Mouse (Mus musculus) hindbrain, embryonic 11.5 days (tissue): Measurements from ENCODE around the gene Smad5. TPM values are rescaled to one million over a fixed set of nuclear protein-coding genes. Genes with fewer than 3 reads are reported as not detected.
A peak's percentile ranks its signal among the peaks of the same experiment; 100 is the strongest.

Source experiments
- ATAC-seq: fragments of 200-750 bp; cut with Nextera tagmentation; 2 replicates; pipeline ENCODE4 v1.8.0; 2017; ENCODE audit warnings: mild to moderate bottlenecking, moderate TSS enrichment, moderate library complexity; ENCODE audit not compliant: low FRiP score
- DNase-seq: peaks from one replicate; pipeline ENCODE4 v3.0.0-alpha.2; 2015; ENCODE audit warnings: low spot score
- H3K27ac ChIP-seq: fragments of 300-500 bp; sonication (generic); 2 replicates; pipeline ENCODE4 v1.5.1; 2014; ENCODE audit warnings: mild to moderate bottlenecking, low read depth, low read length
- H3K27me3 ChIP-seq: fragments of 300-500 bp; sonication (generic); 2 replicates; pipeline ENCODE4 v1.6.1; 2014; ENCODE audit warnings: mild to moderate bottlenecking, low read length, moderate library complexity, mixed read lengths; ENCODE audit not compliant: control insufficient read depth, insufficient read depth
- H3K36me3 ChIP-seq: fragments of 300-500 bp; sonication (generic); 2 replicates; pipeline ENCODE4 v1.6.1; 2014; ENCODE audit warnings: mild to moderate bottlenecking, low read length, moderate library complexity, mixed read lengths; ENCODE audit not compliant: control insufficient read depth, insufficient read depth
- H3K4me1 ChIP-seq: fragments of 300-500 bp; sonication (generic); replicated peaks from 2 replicates; pipeline ENCODE4 v1.6.1; 2014; ENCODE audit warnings: low read length, mixed read lengths; ENCODE audit not compliant: control insufficient read depth, insufficient read depth
- H3K4me2 ChIP-seq: fragments of 300-500 bp; sonication (generic); replicated peaks from 2 replicates; pipeline ENCODE4 v1.6.1; 2014; ENCODE audit warnings: mild to moderate bottlenecking, low read depth, low read length
- H3K4me3 ChIP-seq: fragments of 300-500 bp; sonication (generic); 2 replicates; pipeline ENCODE4 v1.5.1; 2014; ENCODE audit warnings: low read depth, low read length
- H3K9ac ChIP-seq: fragments of 300-500 bp; sonication (generic); 2 replicates; pipeline ENCODE4 v1.6.1; 2014; ENCODE audit warnings: low read depth, low read length
- H3K9me3 ChIP-seq: fragments of 300-500 bp; sonication (generic); 2 replicates; pipeline ENCODE4 v1.6.1; 2016; ENCODE audit warnings: low read length; ENCODE audit not compliant: control insufficient read depth
- WGBS: fragments of 180-500 bp; shearing (Covaris S2); extraction: QIAGEN DNeasy Blood & Tissue Kit; methylation state at CpG from one replicate; pipeline ENCODE4 v1.1.7; 2014; 5-methylcytosine and 5-hydroxymethylcytosine counted together
- polyA plus RNA-seq: library from polyadenylated mRNA; unstranded; fragments of >200 nt; fragmentation: Nextera tagmentation; extraction: Ambion mirVana; gene quantifications from 2 replicates; pipeline ENCODE4 v1.2.1, GENCODE M21; 2014

The Smad5 gene
- polyA plus RNA-seq: 47.8 and 50.9 TPM in 2 replicates

- H3K27ac ChIP-seq: peak within 1 kb of the TSS; percentile 98
- peak; percentile 97 for DNase-seq
- H3K36me3 ChIP-seq: no peaks in the 10 kb centered on the region
- no peaks in the 10 kb centered on the region for H3K27me3 ChIP-seq
- H3K4me3 ChIP-seq: peak within 1 kb of the TSS; percentile 54
- peak; percentile 91 for ATAC-seq
- H3K4me2 ChIP-seq: peak within 1 kb of the TSS; percentile 72
- H3K9ac ChIP-seq: peak within 1 kb of the TSS; percentile 97
- WGBS: 3% methylated on average over 51 of the region's 62 CpGs
- H3K9me3 ChIP-seq: no peaks in the 10 kb centered on the region
- H3K4me1 ChIP-seq: peaks cover 2% of the 10 kb centered on the region; the same call in 1 of the 2 replicates
Observed at GRCm38 (mm10) chr13:56702469-56703221, at the start of gene Smad5. TSS of gene Smad5 (plus strand) at chr13:56703010.

- no peak for DNase-seq
- H3K4me3 ChIP-seq: no peak overlapping the region
- 79% methylated on average over 5 of the region's 5 CpGs for WGBS
Observed at GRCm38 (mm10) chr13:56654176-56654575, 48.6 kb upstream of the Smad5 start.

GRCm38 (mm10) chr13:56657946-56658512, 44.8 kb upstream of the Smad5 start:
- no peaks in the 10 kb centered on the region for H3K4me1 ChIP-seq
- 38% methylated on average over 7 of the region's 7 CpGs for WGBS
- no peaks in the 10 kb centered on the region for H3K36me3 ChIP-seq
- ATAC-seq (no peak), DNase-seq (peak; percentile 89)
- no peaks in the 10 kb centered on the region for H3K27me3 ChIP-seq
- H3K9me3 ChIP-seq: no peaks in the 10 kb centered on the region
- H3K27ac ChIP-seq: no peak overlapping the region
- no peak overlapping the region for H3K9ac ChIP-seq
- H3K4me2 ChIP-seq: no peak overlapping the region
- H3K4me3 ChIP-seq: no peak overlapping the region

More at GRCm38 (mm10) chr13:56654176-56654575, 48.6 kb upstream of the Smad5 start:
- no peaks in the 10 kb centered on the region for H3K9me3 ChIP-seq
- no peak overlapping the region for H3K27ac ChIP-seq
- H3K4me1 ChIP-seq: no peaks in the 10 kb centered on the region
- no peak overlapping the region for H3K9ac ChIP-seq
- no peak overlapping the region for H3K4me2 ChIP-seq
- no peak for ATAC-seq
- H3K27me3 ChIP-seq: no peaks in the 10 kb centered on the region
- H3K36me3 ChIP-seq: no peaks in the 10 kb centered on the region

GRCm38 (mm10) chr13:56658931-56659330, 43.9 kb upstream of the Smad5 start:
- ATAC-seq (no peak), DNase-seq (no peak)
- Histone ChIP-seq H3K4me1 (no peaks in the 10 kb centered on the region), H3K4me2 (no peak overlapping the region), H3K27me3 (no peaks in the 10 kb centered on the region), H3K27ac (no peak overlapping the region), H3K9me3 (no peaks in the 10 kb centered on the region), H3K4me3 (no peak overlapping the region), H3K9ac (no peak overlapping the region), H3K36me3 (no peaks in the 10 kb centered on the region)
- WGBS: 69% methylated on average over 6 of the region's 6 CpGs

- WGBS: 70% methylated on average over 7 of the region's 7 CpGs
- Histone ChIP-seq H3K4me3 (no peak overlapping the region), H3K9me3 (no peaks in the 10 kb centered on the region), H3K9ac (no peak overlapping the region), H3K36me3 (no peaks in the 10 kb centered on the region), H3K27ac (no peak overlapping the region), H3K27me3 (no peaks in the 10 kb centered on the region), H3K4me1 (no peaks in the 10 kb centered on the region), H3K4me2 (no peak overlapping the region)
- no peak for ATAC-seq
- DNase-seq: no peak
Observed at GRCm38 (mm10) chr13:56661914-56662621, 40.7 kb upstream of the Smad5 start.

- no peak overlapping the region for H3K9ac ChIP-seq
- H3K4me3 ChIP-seq: no peak overlapping the region
- H3K27ac ChIP-seq: no peak overlapping the region
- no peak overlapping the region for H3K4me2 ChIP-seq
- no peaks in the 10 kb centered on the region for H3K27me3 ChIP-seq
- H3K36me3 ChIP-seq: no peaks in the 10 kb centered on the region
- WGBS: 70% methylated on average over 17 of the region's 17 CpGs
- H3K4me1 ChIP-seq: no peaks in the 10 kb centered on the region
- no peak for DNase-seq
- ATAC-seq: no peak
- no peaks in the 10 kb centered on the region for H3K9me3 ChIP-seq
Observed at GRCm38 (mm10) chr13:56664256-56665170, 38.3 kb upstream of the Smad5 start.

- no peak overlapping the region for H3K27ac ChIP-seq
- no peaks in the 10 kb centered on the region for H3K36me3 ChIP-seq
- no peak for DNase-seq
- H3K4me2 ChIP-seq: no peak overlapping the region
- WGBS: 58% methylated on average over 11 of the region's 11 CpGs
- no peaks in the 10 kb centered on the region for H3K9me3 ChIP-seq
- no peaks in the 10 kb centered on the region for H3K27me3 ChIP-seq
- no peak for ATAC-seq
- H3K4me1 ChIP-seq: no peaks in the 10 kb centered on the region
- H3K9ac ChIP-seq: no peak overlapping the region
- no peak overlapping the region for H3K4me3 ChIP-seq
Observed at GRCm38 (mm10) chr13:56671206-56671605, 31.6 kb upstream of the Smad5 start.

GRCm38 (mm10) chr13:56677731-56678130, 25.1 kb upstream of the Smad5 start:
- Histone ChIP-seq H3K4me2 (no peak overlapping the region), H3K36me3 (no peaks in the 10 kb centered on the region), H3K27me3 (no peaks in the 10 kb centered on the region), H3K9me3 (no peaks in the 10 kb centered on the region), H3K9ac (no peak overlapping the region), H3K4me3 (no peak overlapping the region), H3K4me1 (no peaks in the 10 kb centered on the region), H3K27ac (no peak overlapping the region)
- ATAC-seq: no peak
- no peak for DNase-seq
- WGBS: 81% methylated on average over 4 of the region's 4 CpGs
